Mouse (Mus musculus): ENCODE measurements around the gene Nol4l.

- TF ChIP-seq POLR2A (IDR thresholded peaks at IDR 0.05; ENCODE audit: insufficient read depth, low read depth, low read length), result no peak
- no peak for TF ChIP-seq CTCF (IDR thresholded peaks at IDR 0.05)
These were observed 16.7 kb upstream of the Nol4l start for GRCm38 (mm10) chr2:153546471-153546870.
